11 mouse cellular contexts compared by ENCODE assay signal in genomic region chr4:119255351-119255750, GRCm38 (mm10). TPM values are rescaled to one million over a fixed set of nuclear protein-coding genes. Genes with fewer than 3 reads are reported as not detected.
A peak's percentile ranks its signal among the peaks of the same experiment; 100 is the strongest.
DNase-seq lines count a peak whose midpoint lies in the region; ATAC-seq and TF ChIP-seq lines count a peak whose summit lies in the region.
"Had no signal": no experiment of that assay in that cellular context is flagged by ENCODE, and none has a peak within 500 bp of the region (broad histone marks: within the 10 kb centered on the region; RNA-seq: fewer than 3 reads in every experiment).

Gene Cldn19 (plus strand): TSS chr4:119255414.

- H3K36me3 ChIP-seq in heart, embryonic 10.5 days, result no peaks in the 10 kb centered on the region
- H3K36me3 ChIP-seq in heart, embryonic 11.5 days (ENCODE audit: control insufficient read depth, insufficient read depth, low read length), result no peaks in the 10 kb centered on the region
- no peaks in the 10 kb centered on the region for H3K36me3 ChIP-seq in forebrain, postnatal 0 days (ENCODE audit: insufficient read depth)
- H3K36me3 ChIP-seq in midbrain, embryonic 13.5 days, result no peaks in the 10 kb centered on the region
- H3K36me3 ChIP-seq: stomach, embryonic 15.5 days had no signal

- DNase-seq in heart, embryonic 10.5 days (ENCODE audit: low spot score), result no peak
- DNase-seq in Muller cell, postnatal 12 days (ENCODE audit: inconsistent ontology term), result peak; percentile 35
- no peak for DNase-seq in forebrain, postnatal 0 days
- no peak for DNase-seq in spleen, adult 18-20 months
- no peak for DNase-seq in embryo, embryonic 9.5 days (ENCODE audit: extremely low spot score)
- DNase-seq in layer of hippocampus, postnatal 36 days, result no peak
- DNase-seq: cerebellum, adult 18-20 months had no signal

- no peak for ATAC-seq in heart, embryonic 11.5 days (replicated peaks; ENCODE audit: insufficient number of reproducible peaks, low FRiP score, low TSS enrichment)
- ATAC-seq in forebrain, postnatal 0 days, result no peak
- no peak for ATAC-seq in midbrain, embryonic 13.5 days
- ATAC-seq: lung, postnatal 0 days had no signal

- peaks cover 9% of the 10 kb centered on the region; the same call in 1 of the 2 replicates for H3K27me3 ChIP-seq in heart, embryonic 10.5 days (ENCODE audit: insufficient read depth, poor library complexity, severe bottlenecking)
- no peaks in the 10 kb centered on the region for H3K27me3 ChIP-seq in heart, embryonic 11.5 days (ENCODE audit: control insufficient read depth, insufficient read depth, low read length)
- H3K27me3 ChIP-seq in forebrain, postnatal 0 days (ENCODE audit: insufficient read depth, low read length), result no peaks in the 10 kb centered on the region
- H3K27me3 ChIP-seq in midbrain, embryonic 13.5 days, result no peaks in the 10 kb centered on the region
- H3K27me3 ChIP-seq: stomach, embryonic 15.5 days had no signal

- H3K4me2 ChIP-seq in heart, embryonic 11.5 days, result no peak within 1 kb of the TSS
- H3K4me2 ChIP-seq in forebrain, postnatal 0 days (ENCODE audit: low read depth), result no peak within 1 kb of the TSS
- H3K4me2 ChIP-seq in midbrain, embryonic 13.5 days (replicated peaks), result no peak within 1 kb of the TSS
- H3K4me2 ChIP-seq: stomach, embryonic 15.5 days had no signal

- no peak within 1 kb of the TSS for H3K9ac ChIP-seq in heart, embryonic 11.5 days (ENCODE audit: low read depth, low read length)
- H3K9ac ChIP-seq in forebrain, postnatal 0 days, result 0 out of 2 replicates have a peak within 1 kb of the TSS, but pooled peaks have one; percentile 11
- peak within 1 kb of the TSS; percentile 52 for H3K9ac ChIP-seq in midbrain, embryonic 13.5 days (replicated peaks)
- H3K9ac ChIP-seq: stomach, embryonic 15.5 days had no signal

- peaks cover 24% of the 10 kb centered on the region for H3K4me1 ChIP-seq in heart, embryonic 10.5 days
- peaks cover 9% of the 10 kb centered on the region; the same call in 1 of the 2 replicates for H3K4me1 ChIP-seq in heart, embryonic 11.5 days (ENCODE audit: control insufficient read depth, insufficient read depth, low read length)
- H3K4me1 ChIP-seq in forebrain, postnatal 0 days (ENCODE audit: insufficient read depth), result no peaks in the 10 kb centered on the region
- H3K4me1 ChIP-seq in midbrain, embryonic 13.5 days (replicated peaks), result peaks cover 22% of the 10 kb centered on the region

- H3K27ac ChIP-seq in heart, embryonic 10.5 days, result peak within 1 kb of the TSS; percentile 18; the same call in 1 of the 2 replicates
- H3K27ac ChIP-seq in heart, embryonic 11.5 days (ENCODE audit: low read depth, low read length), result no peak within 1 kb of the TSS
- H3K27ac ChIP-seq in forebrain, postnatal 0 days (ENCODE audit: low read depth, low read length), result no peak within 1 kb of the TSS
- peak within 1 kb of the TSS; percentile 80 for H3K27ac ChIP-seq in midbrain, embryonic 13.5 days
- H3K27ac ChIP-seq: stomach, embryonic 15.5 days had no signal

- no peaks in the 10 kb centered on the region for H3K9me3 ChIP-seq in heart, embryonic 10.5 days
- H3K9me3 ChIP-seq in heart, embryonic 11.5 days (replicated peaks; ENCODE audit: control insufficient read depth, low read length), result no peaks in the 10 kb centered on the region
- H3K9me3 ChIP-seq in forebrain, postnatal 0 days (ENCODE audit: low read length), result no peaks in the 10 kb centered on the region
- no peaks in the 10 kb centered on the region for H3K9me3 ChIP-seq in midbrain, embryonic 13.5 days
- H3K9me3 ChIP-seq: stomach, embryonic 15.5 days had no signal

- WGBS in heart, embryonic 10.5 days, result 77% methylated on average over 12 of the region's 12 CpGs
- WGBS in heart, embryonic 11.5 days (ENCODE audit: insufficient replicate concordance), result 79% methylated on average over 12 of the region's 12 CpGs
- 71% methylated on average over 12 of the region's 12 CpGs for WGBS in forebrain, postnatal 0 days
- 74% methylated on average over 12 of the region's 12 CpGs for WGBS in midbrain, embryonic 13.5 days

- H3K4me3 ChIP-seq in heart, embryonic 10.5 days, result no peak within 1 kb of the TSS
- H3K4me3 ChIP-seq in heart, embryonic 11.5 days (ENCODE audit: low read depth, low read length), result no peak within 1 kb of the TSS
- no peak within 1 kb of the TSS for H3K4me3 ChIP-seq in forebrain, postnatal 0 days (ENCODE audit: low read depth, low read length)
- no peak within 1 kb of the TSS for H3K4me3 ChIP-seq in midbrain, embryonic 13.5 days (replicated peaks)
- H3K4me3 ChIP-seq: stomach, embryonic 15.5 days had no signal

- TF ChIP-seq CTCF in forebrain, postnatal 0 days (IDR thresholded peaks at IDR 0.05; ENCODE audit: low read depth), result no peak

RNA-seq across cellular contexts. Expression of gene Cldn19, which starts in this region (rescaled TPM):
- 0.16 TPM in 1 of 2 replicates, not detected in the other for polyA plus RNA-seq in heart, embryonic 10.5 days (2016; fragmentation: Nextera tagmentation; extraction: Ambion mirVana)
- not detected in 2 replicates for polyA plus RNA-seq in heart, embryonic 11.5 days (2014; fragmentation: Nextera tagmentation; extraction: Ambion mirVana)
- 0.86 and 0.92 TPM in 2 replicates for total RNA-seq in forebrain, postnatal 0 days (2014; rRNA removed)
- polyA plus RNA-seq in forebrain, postnatal 0 days (2015; fragmentation: Nextera tagmentation; extraction: Ambion mirVana), result 0.59 and 1.7 TPM in 2 replicates
- 0.55 and 1.3 TPM in 2 replicates for polyA plus RNA-seq in midbrain, embryonic 13.5 days (2015; fragmentation: Nextera tagmentation; extraction: Ambion mirVana)
- under 1 TPM; 0.20 to 0.42 TPM for total RNA-seq in layer of hippocampus, postnatal 36 days (2021)
- polyA plus RNA-seq: lung, postnatal 0 days; stomach, embryonic 15.5 days had no signal

Comparison
In these comparisons a context has a peak if more than half of its experiments do, and no peak if none do; other contexts are left out.
1. H3K27ac ChIP-seq: peak in heart, embryonic 10.5 days (single experiment) and midbrain, embryonic 13.5 days (single experiment); none in heart, embryonic 11.5 days (single experiment) and forebrain, postnatal 0 days (single experiment).